Mouse (Mus musculus) liver, embryonic 14.5 days (tissue): ENCODE measurements around the gene Ddit4.

Experiments
- CTCF ChIP-seq: IDR thresholded peaks from 2 replicates; pipeline ENCODE4 v1.5.1; 2016; ENCODE audit warnings: antibody characterized with exemption, low read depth, control low read depth
- EP300 ChIP-seq: IDR thresholded peaks from 2 replicates; pipeline ENCODE4 v1.6.1; 2016; ENCODE audit warnings: antibody characterized with exemption, low read depth

GRCm38 (mm10) chr10:59900939-59901338 is 50.7 kb downstream of the Ddit4 start:
- TF ChIP-seq CTCF: 0 out of 2 replicates have a peak, but pooled peaks have one; percentile 5
- no peak for TF ChIP-seq EP300
